Mouse (Mus musculus) heart, postnatal 0 days (tissue): ENCODE measurements around the gene Snapc1.

Experiments used
- CTCF ChIP-seq: IDR thresholded peaks from 2 replicates; pipeline ENCODE4 v1.5.1; 2016; ENCODE audit warnings: antibody characterized with exemption, control low read depth, low read depth
- EP300 ChIP-seq: IDR thresholded peaks from 2 replicates; pipeline ENCODE4 v1.6.1; 2016; ENCODE audit warnings: antibody characterized with exemption, low read depth

- TF ChIP-seq EP300 (no peak), CTCF (peak; percentile 99)
Observed at GRCm38 (mm10) chr12:74013739-74014138, 49.5 kb downstream of the Snapc1 start.
